Mouse (Mus musculus): Measurements from ENCODE around the gene Ftl1-ps1. TPM values are rescaled to one million over a fixed set of nuclear protein-coding genes. Genes with fewer than 3 reads are reported as not detected.

Gene Ftl1-ps1
- polyA plus RNA-seq, 1 experiment from 2014 or later = 1,527 TPM

- H3K27me3 ChIP-seq = no peaks in the 10 kb centered on the region
- peak; percentile 78 for ATAC-seq
- in situ Hi-C loops (cut with MboI; ENCODE audit: low pct_unique_long_range_greater_than_20kb) = no loop called here
- POLR2A ChIA-PET = interaction anchor here (0.6 to 0.7 kb wide), 2 partner anchors 28 to 62 kb away, joined by 4 to 11 read pairs; no protein-coding TSS in a partner anchor
- CTCF ChIA-PET = interaction anchor here (0.9 to 1.7 kb wide), 5 partner anchors 16 to 50 kb away, joined by 3 read pairs; no protein-coding TSS in a partner anchor
- no peak for TF ChIP-seq CTCF (IDR thresholded peaks at IDR 0.05)
- peak; percentile 47 for DNase-seq (ENCODE audit: low read depth, low spot score)
These were observed 9.0 kb upstream of the Ftl1-ps1 start, which contains the start of gene Zfp72 for GRCm38 (mm10) chr13:74390371-74390990. Gene Zfp72, minus strand, starts transcription at chr13:74390836.

DNA sequence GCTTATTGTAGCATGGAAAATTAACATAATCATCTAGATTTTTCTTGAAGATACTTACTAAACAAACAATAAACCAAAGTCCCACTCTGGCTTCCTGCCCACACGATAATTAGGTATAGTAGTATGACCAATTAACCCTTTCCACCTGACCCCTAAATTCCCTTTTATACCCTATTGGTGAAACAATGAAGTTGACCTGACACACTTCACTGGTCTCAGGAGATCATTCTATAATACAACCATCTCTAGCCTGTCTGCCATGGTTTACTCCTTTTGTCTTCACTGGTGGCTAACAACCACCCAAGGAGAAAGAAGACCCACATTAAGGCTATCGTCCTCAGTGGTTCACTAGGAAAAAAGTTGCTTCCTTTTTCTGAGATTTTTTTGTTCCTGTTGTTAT lies 8.3 kb upstream of the Ftl1-ps1 start:
- no peak for DNase-seq (ENCODE audit: low read depth, low spot score)
- CTCF ChIA-PET = interaction anchor here (0.9 to 1.4 kb wide), 2 partner anchors 20 to 50 kb away, joined by 3 read pairs; no protein-coding TSS in a partner anchor
- peaks cover 3% of the 10 kb centered on the region for H3K27me3 ChIP-seq
- no peak for TF ChIP-seq CTCF (IDR thresholded peaks at IDR 0.05)
- in situ Hi-C loops (cut with MboI; ENCODE audit: low pct_unique_long_range_greater_than_20kb) = no loop called here
- no peak for ATAC-seq
- POLR2A ChIA-PET = interaction anchor here (0.8 kb wide), 1 partner anchor 9 kb away, joined by 3 read pairs; no protein-coding TSS in a partner anchor

DNA sequence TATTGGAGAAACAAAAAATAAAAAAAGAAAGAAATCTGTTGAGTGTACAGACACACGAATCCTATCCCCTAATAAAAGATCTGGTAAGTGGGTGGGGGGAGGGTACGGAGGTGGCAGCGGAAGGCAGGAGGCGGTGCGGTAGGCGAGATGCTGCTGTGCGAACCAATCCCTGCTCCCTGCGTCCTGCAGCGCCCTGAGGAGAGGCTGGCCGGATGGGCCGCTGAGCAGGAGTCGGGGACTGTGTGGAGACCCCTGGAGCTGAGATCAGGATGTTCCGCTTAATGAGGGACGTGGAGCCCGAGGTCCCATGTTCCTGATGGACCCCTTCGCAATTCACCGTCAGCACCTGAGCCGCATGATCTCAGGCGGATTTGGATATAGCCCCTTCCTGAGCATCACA lies 40.4 kb downstream of the Ftl1-ps1 start:
- no peak for TF ChIP-seq CTCF (IDR thresholded peaks at IDR 0.05)
- ATAC-seq (no peak), DNase-seq (ENCODE audit: low read depth, low spot score) (no peak)
- in situ Hi-C loops (cut with MboI; ENCODE audit: low pct_unique_long_range_greater_than_20kb) = no loop called here
- CTCF ChIA-PET = no interaction called here
- POLR2A ChIA-PET = no interaction called here
- no peaks in the 10 kb centered on the region for H3K27me3 ChIP-seq

Other genes starting within 250 kb of the Ftl1-ps1 start
- gene Exoc3, start 191.0 kb upstream of the Ftl1-ps1 start, polyA plus RNA-seq (2021) = 36.6 TPM
- gene Ahrr, start 107.4 kb upstream of the Ftl1-ps1 start, polyA plus RNA-seq (2021) = not detected
- 170 TPM for gene Pdcd6, start 82.1 kb upstream of the Ftl1-ps1 start, polyA plus RNA-seq (2021)
- 368 TPM for gene Sdha, start 49.4 kb upstream of the Ftl1-ps1 start, polyA plus RNA-seq (2021)
- gene Ccdc127, start 49.4 kb upstream of the Ftl1-ps1 start, polyA plus RNA-seq (2021) = 45.2 TPM
- gene Lrrc14b, start 35.7 kb upstream of the Ftl1-ps1 start, polyA plus RNA-seq (2021) = not detected
- 5.7 TPM for gene Zfp72, start 8.9 kb upstream of the Ftl1-ps1 start, polyA plus RNA-seq (2021)
- gene Zfp825, start 94.3 kb downstream of the Ftl1-ps1 start, polyA plus RNA-seq (2021) = 8.8 TPM
- 29.3 TPM for gene Erap1, start 239.9 kb downstream of the Ftl1-ps1 start, polyA plus RNA-seq (2021)

Data from Patski (cell line).